Mouse (Mus musculus): Measurements from ENCODE around the gene Axdnd1. TPM values are rescaled to one million over a fixed set of nuclear protein-coding genes. Genes with fewer than 3 reads are reported as not detected.
"Not testable (repeated sequence)": the region's sequence is repeated elsewhere in the genome, so short reads cannot be mapped to it uniquely, and the experiment has no call there.

Gene Axdnd1
- polyA plus RNA-seq, 1 experiment from 2014 or later: 0.30 TPM

DNA sequence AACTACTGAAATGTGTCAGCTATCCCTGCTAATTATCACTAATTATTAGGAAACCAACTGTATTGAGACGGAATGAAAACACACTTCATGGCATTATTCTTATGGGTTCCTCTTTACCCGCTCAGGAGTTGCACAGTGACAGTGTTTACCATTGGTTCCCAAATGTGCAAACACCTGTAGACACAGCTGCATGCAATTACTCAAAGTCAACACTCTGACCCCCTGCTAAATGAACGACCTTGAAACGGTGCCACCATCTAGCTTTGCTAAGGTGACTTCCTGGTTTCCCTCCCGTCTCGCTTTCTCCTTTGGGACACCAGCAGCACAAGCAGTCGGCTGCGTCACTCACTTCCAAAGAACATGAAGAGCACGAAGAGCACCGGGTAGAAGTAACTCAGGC, 11.5 kb upstream of the Axdnd1 start:
- Histone ChIP-seq H3K9ac (no peak overlapping the region), H3K36me3 (ENCODE audit: poor library complexity, severe bottlenecking) (peaks cover 59% of the 10 kb centered on the region), H3K27me3 (no peaks in the 10 kb centered on the region), H3K9me3 (replicated peaks) (no peaks in the 10 kb centered on the region), H3K27ac (no peak overlapping the region), H3K4me1 (no peaks in the 10 kb centered on the region), H3K4me3 (no peak overlapping the region), H3K4me2 (no peak overlapping the region)
- WGBS: 86% methylated on average over 10 of the region's 10 CpGs
- no peak for ATAC-seq

GRCm38 (mm10) chr1:156428434-156428833, 7.5 kb upstream of the Axdnd1 start:
- Histone ChIP-seq H3K36me3 (ENCODE audit: poor library complexity, severe bottlenecking) (peaks cover 36% of the 10 kb centered on the region), H3K9ac (no peak overlapping the region), H3K4me3 (no peak overlapping the region), H3K4me1 (no peaks in the 10 kb centered on the region), H3K4me2 (no peak overlapping the region), H3K9me3 (replicated peaks) (no peaks in the 10 kb centered on the region), H3K27ac (no peak overlapping the region), H3K27me3 (no peaks in the 10 kb centered on the region)
- no peak for ATAC-seq
- 61% methylated on average over 6 of the region's 6 CpGs for WGBS

GRCm38 (mm10) chr1:156425746-156426145, 4.8 kb upstream of the Axdnd1 start:
- Histone ChIP-seq H3K27ac (no peak overlapping the region), H3K9me3 (replicated peaks) (no peaks in the 10 kb centered on the region), H3K27me3 (no peaks in the 10 kb centered on the region), H3K9ac (no peak overlapping the region), H3K4me2 (no peak overlapping the region), H3K4me1 (0 out of 2 replicates have a peak, but pooled peaks cover 5% of the 10 kb centered on the region), H3K4me3 (no peak overlapping the region), H3K36me3 (ENCODE audit: poor library complexity, severe bottlenecking) (peaks cover 13% of the 10 kb centered on the region)
- ATAC-seq: no peak
- 96% methylated on average over 4 of the region's 4 CpGs for WGBS

GRCm38 (mm10) chr1:156424054-156424453, 3.1 kb upstream of the Axdnd1 start:
- ATAC-seq: no peak
- no peak overlapping the region for H3K4me3 ChIP-seq
- no peak overlapping the region for H3K4me2 ChIP-seq
- peaks cover 4% of the 10 kb centered on the region; the same call in 1 of the 2 replicates for H3K36me3 ChIP-seq (ENCODE audit: poor library complexity, severe bottlenecking)
- H3K9me3 ChIP-seq (replicated peaks): no peaks in the 10 kb centered on the region
- H3K27ac ChIP-seq: no peak overlapping the region
- H3K9ac ChIP-seq: no peak overlapping the region
- WGBS: 83% methylated on average over 3 of the region's 3 CpGs
- no peaks in the 10 kb centered on the region for H3K27me3 ChIP-seq
- H3K4me1 ChIP-seq: peaks cover 8% of the 10 kb centered on the region; the same call in 1 of the 2 replicates

DNA sequence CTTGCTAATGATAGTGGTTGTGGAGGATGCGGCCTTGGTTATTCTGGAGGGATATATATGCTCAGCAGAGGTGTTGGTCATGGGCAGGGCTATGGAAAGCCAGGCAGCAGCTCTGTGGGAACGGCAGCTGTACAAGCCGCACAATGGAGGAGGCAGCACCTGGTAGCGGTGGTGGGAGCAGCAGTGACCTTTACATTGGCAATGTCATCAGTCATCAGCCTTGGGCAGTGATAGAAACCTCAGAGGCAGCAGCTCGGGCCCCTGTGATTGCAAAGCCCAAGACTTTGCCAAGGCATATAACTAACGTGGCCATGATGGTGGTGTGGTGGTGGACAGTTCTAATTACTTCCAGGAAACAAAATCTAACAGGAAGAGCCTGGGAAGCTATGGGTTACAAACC, 2.5 kb upstream of the Axdnd1 start:
- no peaks in the 10 kb centered on the region for H3K9me3 ChIP-seq (replicated peaks)
- ATAC-seq: no peak
- no peaks in the 10 kb centered on the region for H3K27me3 ChIP-seq
- H3K4me2 ChIP-seq: no peak overlapping the region
- H3K9ac ChIP-seq: no peak overlapping the region
- peaks cover 8% of the 10 kb centered on the region; the same call in 1 of the 2 replicates for H3K4me1 ChIP-seq
- no peak overlapping the region for H3K4me3 ChIP-seq
- no peaks in the 10 kb centered on the region for H3K36me3 ChIP-seq (ENCODE audit: poor library complexity, severe bottlenecking)
- H3K27ac ChIP-seq: no peak overlapping the region
- 90% methylated on average over 6 of the region's 6 CpGs for WGBS

GRCm38 (mm10) chr1:156422856-156423255, 1.9 kb upstream of the Axdnd1 start:
- no peak overlapping the region for H3K9ac ChIP-seq
- no peak overlapping the region for H3K4me3 ChIP-seq
- no peak overlapping the region for H3K4me2 ChIP-seq
- H3K4me1 ChIP-seq: peaks cover 8% of the 10 kb centered on the region; the same call in 1 of the 2 replicates
- H3K36me3 ChIP-seq (ENCODE audit: poor library complexity, severe bottlenecking): no peaks in the 10 kb centered on the region
- H3K27ac ChIP-seq: no peak overlapping the region
- H3K9me3 ChIP-seq (replicated peaks): no peaks in the 10 kb centered on the region
- H3K27me3 ChIP-seq: no peaks in the 10 kb centered on the region
- ATAC-seq: no peak
- 70% methylated on average over 6 of the region's 6 CpGs for WGBS

GRCm38 (mm10) chr1:156418170-156418569, 2.8 kb downstream of the Axdnd1 start:
- Histone ChIP-seq H3K4me2 (no peak overlapping the region), H3K9me3 (replicated peaks) (no peaks in the 10 kb centered on the region), H3K27ac (no peak overlapping the region), H3K36me3 (ENCODE audit: poor library complexity, severe bottlenecking) (no peaks in the 10 kb centered on the region), H3K4me1 (peaks cover 8% of the 10 kb centered on the region; the same call in 1 of the 2 replicates), H3K4me3 (no peak overlapping the region), H3K9ac (no peak overlapping the region), H3K27me3 (no peaks in the 10 kb centered on the region)
- 60% methylated on average over 4 of the region's 4 CpGs for WGBS
- no peak for ATAC-seq

DNA sequence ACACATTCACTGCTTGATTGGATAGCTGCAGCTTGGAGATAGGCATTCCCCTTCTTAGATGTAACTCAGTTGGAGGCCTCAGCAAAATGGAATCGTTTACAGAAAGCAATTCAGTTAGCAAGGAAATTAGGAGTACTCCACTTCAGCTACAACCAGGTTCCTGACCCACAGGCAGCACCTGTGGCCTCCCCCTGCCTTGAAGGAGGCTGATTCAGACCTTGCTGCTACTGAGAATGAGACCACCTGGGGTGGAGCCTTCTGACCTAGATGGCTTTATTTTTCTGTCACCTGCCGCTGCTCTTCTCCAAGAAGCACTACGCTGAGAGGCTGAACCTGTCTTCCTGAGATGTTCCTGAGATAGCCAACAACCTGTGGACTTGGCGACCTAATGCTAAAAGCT, 12.4 kb downstream of the Axdnd1 start:
- 71% methylated on average over 4 of the region's 4 CpGs for WGBS
- H3K4me2 ChIP-seq: no peak overlapping the region

GRCm38 (mm10) chr1:156408004-156408403, 13.0 kb downstream of the Axdnd1 start:
- Histone ChIP-seq H3K4me1 (no peaks in the 10 kb centered on the region), H3K4me2 (no peak overlapping the region), H3K9ac (no peak overlapping the region), H3K27ac (no peak overlapping the region), H3K4me3 (no peak overlapping the region), H3K36me3 (ENCODE audit: poor library complexity, severe bottlenecking) (no peaks in the 10 kb centered on the region), H3K27me3 (no peaks in the 10 kb centered on the region), H3K9me3 (replicated peaks) (no peaks in the 10 kb centered on the region)
- WGBS: 80% methylated on average over 3 of the region's 3 CpGs
- no peak for ATAC-seq

More for the DNA sequence above, 12.4 kb downstream of the Axdnd1 start:
- Histone ChIP-seq H3K9me3 (replicated peaks) (no peaks in the 10 kb centered on the region), H3K27ac (no peak overlapping the region), H3K9ac (no peak overlapping the region), H3K4me3 (no peak overlapping the region), H3K27me3 (no peaks in the 10 kb centered on the region), H3K36me3 (ENCODE audit: poor library complexity, severe bottlenecking) (no peaks in the 10 kb centered on the region), H3K4me1 (no peaks in the 10 kb centered on the region)
- ATAC-seq: no peak

GRCm38 (mm10) chr1:156403251-156403650, 17.7 kb downstream of the Axdnd1 start:
- Histone ChIP-seq H3K9ac (no peak overlapping the region), H3K4me2 (no peak overlapping the region), H3K4me1 (no peaks in the 10 kb centered on the region), H3K27ac (no peak overlapping the region), H3K36me3 (ENCODE audit: poor library complexity, severe bottlenecking) (no peaks in the 10 kb centered on the region), H3K9me3 (replicated peaks) (no peaks in the 10 kb centered on the region), H3K27me3 (no peaks in the 10 kb centered on the region), H3K4me3 (no peak overlapping the region)
- no peak for ATAC-seq
- WGBS: 40% methylated on average over 10 of the region's 10 CpGs

DNA sequence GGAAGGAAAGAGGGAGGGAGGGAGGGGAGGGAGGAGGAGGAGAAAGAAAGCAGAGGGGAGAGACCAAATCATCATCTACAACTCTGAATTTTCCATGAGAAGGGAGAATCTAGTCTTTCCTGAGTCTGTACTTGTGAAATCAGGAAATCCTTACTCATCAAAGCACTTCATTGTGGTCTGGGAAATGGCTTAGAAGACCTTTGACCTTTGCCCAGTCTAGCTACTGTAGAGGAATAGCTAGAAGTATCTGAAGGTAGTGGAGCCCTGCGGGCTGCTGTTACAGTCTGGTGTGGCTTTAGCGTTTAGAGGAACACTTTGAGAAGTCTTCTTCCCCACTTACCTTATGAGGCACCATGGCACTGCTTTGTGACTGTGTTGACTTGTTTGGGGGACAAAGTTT, 18.5 kb downstream of the Axdnd1 start:
- Histone ChIP-seq H3K27ac (no peak overlapping the region), H3K27me3 (no peaks in the 10 kb centered on the region), H3K9me3 (replicated peaks) (no peaks in the 10 kb centered on the region), H3K4me2 (no peak overlapping the region), H3K36me3 (ENCODE audit: poor library complexity, severe bottlenecking) (no peaks in the 10 kb centered on the region), H3K4me3 (no peak overlapping the region), H3K9ac (no peak overlapping the region), H3K4me1 (no peaks in the 10 kb centered on the region)
- ATAC-seq: no peak
- 53% methylated on average over 2 of the region's 2 CpGs for whole genome bisulfite sequencing

DNA sequence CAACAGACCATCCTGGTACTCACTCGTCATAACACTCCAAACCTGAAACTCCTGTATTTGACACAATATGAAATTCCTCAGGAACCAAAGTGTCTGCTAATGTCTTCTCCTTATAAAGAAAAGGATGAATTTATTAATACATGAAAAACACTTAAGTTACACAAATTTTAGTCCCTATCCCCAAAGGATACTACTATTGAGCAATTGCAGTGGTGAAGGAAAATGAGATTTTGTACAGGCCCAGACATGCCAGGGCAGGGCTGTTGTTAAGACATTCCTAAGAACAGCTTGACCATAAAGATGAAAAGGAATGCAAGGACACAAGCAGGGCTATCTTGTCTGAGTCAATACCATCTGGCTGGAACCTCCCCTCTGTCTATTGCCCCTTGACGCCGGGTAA, 20.8 kb downstream of the Axdnd1 start:
- not testable (repeated sequence) for H3K4me2 ChIP-seq; H3K9ac ChIP-seq; ATAC-seq; H3K27ac ChIP-seq; H3K27me3 ChIP-seq; H3K4me3 ChIP-seq; H3K4me1 ChIP-seq; H3K9me3 ChIP-seq (replicated peaks); H3K36me3 ChIP-seq (ENCODE audit: poor library complexity, severe bottlenecking)
- 90% methylated on average over 3 of the region's 3 CpGs for WGBS

DNA sequence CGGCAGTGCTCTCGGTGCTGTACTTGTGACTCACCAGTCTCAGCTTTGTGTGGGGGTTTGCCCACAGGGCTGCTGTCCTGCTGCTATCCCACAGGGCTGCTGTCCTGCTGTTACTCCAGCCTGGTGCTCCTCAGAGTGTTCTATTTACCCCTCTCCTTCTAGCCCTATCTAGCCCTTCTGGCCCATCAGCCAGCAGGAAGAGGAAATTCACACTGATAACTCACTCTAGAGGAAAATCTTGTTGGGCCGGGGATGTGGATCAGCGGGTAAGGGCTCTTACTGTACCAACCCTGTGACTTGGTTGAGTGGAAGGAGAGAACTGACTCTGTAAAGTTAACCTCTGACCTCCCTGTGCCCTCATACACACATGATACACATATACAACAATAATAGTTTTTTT, 27.8 kb downstream of the Axdnd1 start:
- 89% methylated on average over 4 of the region's 4 CpGs for WGBS
- no peak overlapping the region for H3K27ac ChIP-seq
- ATAC-seq: no peak

More for the DNA sequence above, 27.8 kb downstream of the Axdnd1 start:
- Histone ChIP-seq H3K9ac (no peak overlapping the region), H3K9me3 (replicated peaks) (no peaks in the 10 kb centered on the region), H3K4me3 (no peak overlapping the region), H3K36me3 (ENCODE audit: poor library complexity, severe bottlenecking) (no peaks in the 10 kb centered on the region), H3K4me1 (no peaks in the 10 kb centered on the region), H3K4me2 (no peak overlapping the region), H3K27me3 (no peaks in the 10 kb centered on the region)
